Mouse (Mus musculus): ENCODE measurements at regions not wholly inside any gene's neighbourhood (a gene's known extent, or its start where the extent isn't known, plus 50 kb on each side); places are given as distances from the start of the nearest gene placed in this dataset.

- peak in 1 of 2 experiments; percentile 58 for DNase-seq
Measured at GRCm38 (mm10) chr5:73729646-73730045, 78.5 kb downstream of the Spata18 start.

- DNase-seq: no peak
Measured at GRCm38 (mm10) chr5:73731423-73731822, 80.2 kb downstream of the Spata18 start.

GRCm38 (mm10) chr5:73731991-73732565, 80.9 kb downstream of the Spata18 start:
- peak; percentile 10 to 40 for DNase-seq

DNA sequence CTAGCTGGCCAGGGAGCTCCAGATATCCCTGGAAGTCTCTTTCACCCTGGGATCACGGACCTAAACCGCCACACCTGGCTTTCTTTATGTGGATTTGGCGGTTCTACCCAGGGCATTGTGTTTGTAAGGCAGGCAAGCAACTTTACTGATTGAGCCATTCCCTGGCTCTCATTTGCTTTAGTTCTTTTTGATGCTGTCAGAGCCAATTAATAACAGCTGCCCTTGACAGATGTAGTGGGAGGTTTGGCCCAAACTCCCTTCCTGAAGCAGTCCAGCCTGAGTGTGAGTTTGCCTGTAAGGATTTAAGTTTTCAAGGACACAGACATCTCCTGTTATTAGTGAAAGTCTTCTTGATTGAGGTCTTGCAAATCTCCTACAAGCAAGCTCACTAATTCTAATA, 89.6 kb downstream of the Spata18 start:
- DNase-seq: no peak

DNA sequence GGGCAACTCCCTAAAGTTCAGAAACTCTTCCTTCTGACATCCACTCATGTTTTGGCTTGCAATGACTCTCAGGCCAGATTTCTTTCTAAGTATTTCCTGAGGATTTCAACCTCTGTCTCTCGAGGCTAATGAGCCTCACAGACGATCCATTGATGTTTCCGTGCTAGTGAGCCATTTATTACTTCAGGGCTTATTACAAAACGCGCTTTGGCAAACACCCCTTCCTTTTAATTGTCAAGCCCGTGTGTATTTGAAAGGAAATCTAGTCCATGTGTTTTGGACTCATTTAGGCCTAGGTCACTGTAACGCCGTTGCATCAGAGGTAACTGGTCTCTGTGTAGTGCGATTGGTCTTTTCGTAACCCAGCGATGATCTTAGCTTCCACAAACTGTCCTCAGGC, 90.3 kb downstream of the Spata18 start:
- DNase-seq: no peak

DNA sequence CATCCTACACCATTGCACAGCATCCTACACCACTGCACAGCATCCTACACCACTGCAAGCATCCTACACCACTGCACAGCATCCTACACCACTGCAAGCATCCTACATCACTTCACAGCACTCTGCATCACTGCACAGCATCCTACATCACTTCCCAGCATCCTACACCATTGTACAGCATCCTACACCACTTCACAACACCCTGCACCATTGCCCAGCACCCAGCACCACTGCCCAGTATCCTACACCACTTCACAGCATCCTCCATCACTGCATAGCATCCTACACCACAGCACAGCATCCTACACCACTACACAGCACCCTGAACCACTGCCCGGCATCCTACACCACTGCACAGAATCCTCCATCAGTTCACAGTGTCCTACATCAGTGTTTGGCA, 92.8 kb downstream of the Spata18 start:
- DNase-seq: no peak

GRCm38 (mm10) chr5:73749791-73750190, 98.6 kb downstream of the Spata18 start:
- no peak for DNase-seq

DNA sequence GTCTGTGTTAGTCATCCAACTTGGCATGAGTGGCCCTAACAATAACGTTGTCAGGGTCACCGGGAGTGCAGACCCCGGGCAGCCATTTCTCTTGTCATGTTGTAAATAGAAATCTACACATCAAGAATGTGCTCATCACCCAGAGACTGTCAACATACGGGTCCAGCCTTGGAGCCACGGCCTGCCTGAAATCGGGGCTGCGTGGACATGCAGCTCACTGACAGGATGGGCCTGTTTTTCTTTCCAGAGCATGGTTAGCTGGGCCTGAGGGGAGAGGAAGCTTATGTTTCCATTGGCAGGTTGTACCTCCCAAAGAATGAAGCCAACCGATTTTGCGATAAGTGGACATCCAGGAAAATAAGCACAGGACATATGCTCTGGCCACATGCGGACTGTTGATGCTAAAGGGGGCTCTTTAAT, 101.1 kb downstream of the Spata18 start:
- no peak for DNase-seq

DNA sequence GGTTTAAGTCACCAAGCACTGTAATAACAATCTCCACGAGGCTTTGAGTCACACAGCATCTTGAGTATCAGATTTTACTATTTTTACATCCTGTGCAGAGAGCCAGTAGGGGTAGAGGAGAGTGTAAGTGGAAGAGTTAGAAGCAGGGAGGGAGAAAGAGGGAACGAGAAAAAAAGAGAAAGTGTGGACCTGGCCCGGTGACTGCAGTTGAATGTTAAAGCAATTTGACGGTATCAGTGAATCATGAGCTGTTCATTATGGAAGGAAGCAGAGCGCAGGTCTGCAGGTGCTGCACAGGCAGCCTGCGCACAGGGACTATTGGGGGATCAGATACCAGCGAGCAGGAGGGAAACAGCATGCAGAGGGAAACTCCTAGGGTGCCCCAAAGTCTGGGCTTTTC, 102.6 kb downstream of the Spata18 start:
- no peak for DNase-seq

DNA sequence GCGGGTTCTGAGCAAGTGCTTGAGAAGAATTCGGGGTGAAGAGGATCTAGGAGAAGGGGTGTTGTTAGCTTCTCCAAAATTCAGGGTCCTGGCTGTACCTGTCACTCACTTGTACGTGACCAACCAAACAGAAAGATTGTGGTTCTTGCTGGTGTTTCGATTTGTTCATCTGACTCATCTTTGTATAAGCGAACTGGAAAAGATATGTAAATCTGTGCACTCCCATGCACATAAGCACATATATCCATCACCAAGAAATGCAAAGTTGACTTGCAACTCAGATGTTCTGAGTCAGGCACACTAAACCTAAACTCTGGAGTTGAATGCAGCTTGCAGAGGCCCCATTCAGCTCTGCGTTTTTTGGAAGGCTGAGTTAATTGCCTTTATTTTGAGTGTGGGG, 107.4 kb downstream of the Spata18 start:
- no peak for DNase-seq

DNA sequence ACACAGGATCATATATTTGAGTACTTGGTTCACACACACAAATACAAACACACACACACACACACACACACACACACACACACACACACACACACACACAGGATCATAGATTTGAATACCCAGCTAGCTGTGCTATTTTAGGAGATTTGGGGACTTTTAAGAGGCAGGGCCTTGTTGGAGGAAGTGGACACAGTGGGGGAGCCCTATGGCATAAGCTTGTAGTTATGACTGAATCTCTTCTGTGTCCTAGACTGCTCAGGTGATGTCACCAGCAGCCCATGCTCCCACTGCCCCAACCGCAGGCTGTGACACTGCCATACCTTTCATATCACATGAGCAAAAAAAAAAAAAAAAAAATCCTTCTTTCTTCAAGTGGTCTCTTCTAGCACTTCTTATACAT, 110.1 kb downstream of the Spata18 start:
- DNase-seq: no peak

GRCm38 (mm10) chr5:73761709-73762108, 110.5 kb downstream of the Spata18 start:
- DNase-seq: peak; percentile 58 to 75

DNA sequence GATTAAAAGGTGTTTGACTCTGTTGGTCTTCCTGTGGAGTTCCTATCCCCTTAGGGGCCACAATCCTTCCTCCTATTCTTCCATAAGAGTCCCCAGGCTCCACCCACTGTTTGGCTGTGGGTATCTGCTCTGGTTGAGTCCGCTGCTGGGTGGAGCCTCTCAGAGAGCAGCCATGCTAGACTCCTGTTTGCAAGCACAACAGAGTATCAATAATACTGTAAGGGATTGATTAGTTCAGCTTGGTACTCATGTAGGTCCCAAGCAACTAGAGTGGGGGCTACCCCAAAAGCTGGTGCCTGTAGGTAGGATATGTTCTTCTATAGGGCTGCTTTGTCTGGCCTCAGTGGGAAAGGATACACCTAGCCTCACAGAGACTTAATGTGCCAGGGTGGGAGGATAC, 113.0 kb downstream of the Spata18 start:
- no peak for DNase-seq

GRCm38 (mm10) chr5:73765466-73765865, 114.3 kb downstream of the Spata18 start:
- no peak for DNase-seq

- DNase-seq: no peak
Measured at GRCm38 (mm10) chr5:73768253-73768652, 117.1 kb downstream of the Spata18 start.

DNA sequence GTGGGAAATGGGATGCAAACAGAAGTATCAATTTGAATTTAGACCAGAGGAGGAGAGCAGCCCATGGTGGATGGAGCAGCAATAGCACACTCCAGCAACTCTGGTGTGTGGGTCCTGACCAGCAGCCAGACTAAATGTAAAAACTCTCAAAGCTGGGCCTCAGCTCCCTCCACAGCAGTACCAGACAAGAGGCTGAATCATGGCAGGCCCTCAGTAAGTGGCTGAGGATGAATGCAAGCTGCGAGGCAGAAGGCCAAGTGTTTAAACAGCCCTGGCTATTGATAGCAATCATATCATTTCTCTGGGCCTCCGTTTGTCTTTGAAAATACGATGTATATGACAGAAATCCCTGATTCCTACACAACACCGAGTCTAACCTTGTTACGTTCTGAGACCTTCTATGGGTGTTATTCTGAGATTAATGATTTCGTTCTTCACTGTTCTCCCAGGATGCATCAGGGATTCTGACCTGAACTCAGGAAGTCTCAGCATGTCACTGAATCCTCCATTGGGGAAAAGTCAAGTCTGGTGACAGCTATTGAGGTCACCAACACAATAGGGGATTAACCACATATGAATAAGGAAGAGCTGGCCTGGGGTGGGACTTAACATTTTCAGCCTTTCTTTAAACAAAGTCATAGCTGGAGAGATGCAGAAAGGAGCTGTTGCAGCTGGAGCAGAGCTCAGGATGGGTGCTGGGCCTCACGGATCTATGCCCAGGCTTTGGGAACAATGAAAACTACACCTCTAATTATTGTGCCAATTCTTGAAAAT, 124.8 kb downstream of the Spata18 start:
- DNase-seq: no peak

- peak; percentile 47 to 65 for DNase-seq
Measured at GRCm38 (mm10) chr5:73777282-73777921, 126.2 kb downstream of the Spata18 start.

- no peak for DNase-seq
Measured at GRCm38 (mm10) chr5:73781190-73781940, 130.2 kb downstream of the Spata18 start.

GRCm38 (mm10) chr5:73782214-73783091, 131.3 kb downstream of the Spata18 start:
- DNase-seq: peak; percentile 49 to 65

DNA sequence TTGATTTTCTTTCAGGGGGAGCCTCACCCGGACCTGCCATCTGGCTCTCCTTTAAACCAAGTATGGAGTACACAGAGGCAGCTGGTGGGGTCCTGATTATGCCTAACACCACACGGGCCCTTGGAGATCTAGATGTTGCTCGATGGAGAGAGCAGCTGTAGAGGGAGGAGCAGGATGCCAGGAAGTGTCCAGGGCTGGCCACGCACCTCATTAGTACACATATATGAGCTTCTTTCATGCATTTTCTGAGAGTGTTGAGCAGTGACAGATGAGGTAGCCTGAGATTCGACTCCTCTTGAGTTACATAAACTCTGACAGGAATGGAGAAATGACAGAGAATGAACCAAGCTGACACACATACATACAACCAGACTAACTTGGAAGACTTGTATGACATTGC, 136.1 kb downstream of the Spata18 start:
- no peak for DNase-seq

DNA sequence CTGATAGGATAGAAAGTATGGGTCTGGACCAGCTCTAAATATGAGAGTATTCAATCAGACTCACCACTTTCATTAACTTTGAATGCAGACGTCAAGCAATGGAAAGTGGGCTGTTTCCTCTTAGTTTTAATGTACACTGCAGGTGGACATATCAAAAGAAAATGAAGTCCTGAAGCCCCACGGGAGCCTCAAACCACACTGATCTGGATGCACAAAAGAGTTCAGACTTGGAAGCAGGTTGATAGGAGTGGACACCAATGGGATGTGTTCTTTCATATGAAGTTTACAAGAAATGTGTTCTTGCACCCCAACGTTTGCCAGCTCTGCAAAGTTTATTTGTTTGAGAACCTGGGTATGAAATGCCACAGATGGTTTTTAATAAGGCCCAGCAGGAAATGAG, 141.0 kb downstream of the Spata18 start:
- DNase-seq: no peak

GRCm38 (mm10) chr5:73796201-73796600, 145.0 kb downstream of the Spata18 start:
- no peak for DNase-seq
